Mouse (Mus musculus) E14TG2a.4 (cell line): ENCODE measurements around the gene Meiob.
A peak's percentile ranks its signal among the peaks of the same experiment; 100 is the strongest.

Source experiments
- H3K27me3 ChIP-seq: 2 replicates; pipeline ENCODE4 v1.6.1; 2014; ENCODE audit warnings: low read length, control low read depth; ENCODE audit not compliant: insufficient read depth
- H3K36me3 ChIP-seq: 2 replicates; pipeline ENCODE4 v1.6.1; 2014; ENCODE audit warnings: low read length, control low read depth; ENCODE audit not compliant: insufficient read depth
- H3K4me1 ChIP-seq: replicated peaks from 2 replicates; pipeline ENCODE4 v1.6.1; 2014; ENCODE audit warnings: low read depth, low read length, control low read depth
- H3K4me3 ChIP-seq: replicated peaks from 2 replicates; pipeline ENCODE4 v1.5.1; 2014; ENCODE audit warnings: mild to moderate bottlenecking, low read length
- H3K9me3 ChIP-seq: 2 replicates; pipeline ENCODE4 v1.6.1; 2014; ENCODE audit warnings: low read length, control low read depth
- CTCF ChIP-seq: conservative IDR thresholded peaks from 2 replicates; pipeline ENCODE4 v1.5.1; 2014; ENCODE audit warnings: low read length
- NANOG ChIP-seq: IDR thresholded peaks from 2 replicates; pipeline ENCODE4 v1.6.1; 2014; ENCODE audit warnings: borderline replicate concordance, low read length, mixed read lengths
- POU5F1 ChIP-seq: IDR thresholded peaks from 2 replicates; pipeline ENCODE4 v1.6.1; 2014; ENCODE audit warnings: low read length, borderline replicate concordance

The Meiob gene

GRCm38 (mm10) chr17:24803952-24804951 lies at the start of gene Meiob:
Gene Meiob, plus strand, starts transcription at chr17:24804289.
- TF ChIP-seq CTCF (no peak), POU5F1 (no peak), NANOG (no peak)
- Histone ChIP-seq H3K9me3 (peaks cover 5% of the 10 kb centered on the region; the same call in 1 of the 2 replicates), H3K4me3 (peak within 1 kb of the TSS; percentile 82), H3K4me1 (peaks cover 23% of the 10 kb centered on the region), H3K36me3 (no peaks in the 10 kb centered on the region), H3K27me3 (no peaks in the 10 kb centered on the region)

GRCm38 (mm10) chr17:24757394-24757793 lies 46.7 kb upstream of the Meiob start:
- H3K4me3 ChIP-seq, result peak overlapping the region; percentile 63
- H3K36me3 ChIP-seq, result no peaks in the 10 kb centered on the region
- no peak for TF ChIP-seq POU5F1
- TF ChIP-seq CTCF, result no peak
- TF ChIP-seq NANOG, result no peak
- H3K9me3 ChIP-seq, result no peaks in the 10 kb centered on the region
- peaks cover 66% of the 10 kb centered on the region for H3K4me1 ChIP-seq
- H3K27me3 ChIP-seq, result peaks cover 39% of the 10 kb centered on the region

GRCm38 (mm10) chr17:24761121-24761520 lies 43.0 kb upstream of the Meiob start:
- H3K9me3 ChIP-seq, result no peaks in the 10 kb centered on the region
- H3K4me1 ChIP-seq, result peaks cover 47% of the 10 kb centered on the region
- H3K36me3 ChIP-seq, result no peaks in the 10 kb centered on the region
- H3K4me3 ChIP-seq, result peak overlapping the region; percentile 56; the same call in 1 of the 2 replicates
- TF ChIP-seq POU5F1, result no peak
- TF ChIP-seq CTCF, result 0 out of 2 replicates have a peak, but pooled peaks have one; percentile 3
- H3K27me3 ChIP-seq, result peaks cover 13% of the 10 kb centered on the region

GRCm38 (mm10) chr17:24765016-24765905 lies 38.8 kb upstream of the Meiob start:
- Histone ChIP-seq H3K9me3 (no peaks in the 10 kb centered on the region), H3K27me3 (peaks cover 20% of the 10 kb centered on the region), H3K4me3 (no peak overlapping the region), H3K36me3 (no peaks in the 10 kb centered on the region), H3K4me1 (peaks cover 34% of the 10 kb centered on the region)
- no peak for TF ChIP-seq POU5F1
- no peak for TF ChIP-seq CTCF

GRCm38 (mm10) chr17:24766266-24766875 lies 37.7 kb upstream of the Meiob start:
- Histone ChIP-seq H3K9me3 (no peaks in the 10 kb centered on the region), H3K27me3 (peaks cover 18% of the 10 kb centered on the region), H3K4me1 (peaks cover 27% of the 10 kb centered on the region), H3K36me3 (no peaks in the 10 kb centered on the region), H3K4me3 (no peak overlapping the region)
- TF ChIP-seq CTCF (no peak), NANOG (no peak), POU5F1 (no peak)

GRCm38 (mm10) chr17:24769146-24769545 lies 34.9 kb upstream of the Meiob start:
- Histone ChIP-seq H3K4me1 (peaks cover 26% of the 10 kb centered on the region), H3K4me3 (no peak overlapping the region), H3K27me3 (peaks cover 17% of the 10 kb centered on the region), H3K9me3 (no peaks in the 10 kb centered on the region), H3K36me3 (no peaks in the 10 kb centered on the region)
- TF ChIP-seq CTCF (no peak), POU5F1 (no peak), NANOG (no peak)

GRCm38 (mm10) chr17:24773241-24773640 lies 30.8 kb upstream of the Meiob start:
- peak; percentile 48 for TF ChIP-seq CTCF
- TF ChIP-seq POU5F1, result no peak
- no peak overlapping the region for H3K4me3 ChIP-seq

GRCm38 (mm10) chr17:24775173-24775572 lies 28.9 kb upstream of the Meiob start:
- H3K27me3 ChIP-seq, result no peaks in the 10 kb centered on the region
- no peaks in the 10 kb centered on the region for H3K9me3 ChIP-seq
- no peak for TF ChIP-seq POU5F1
- no peak for TF ChIP-seq CTCF
- TF ChIP-seq NANOG, result no peak

More at GRCm38 (mm10) chr17:24773241-24773640, 30.8 kb upstream of the Meiob start:
- no peaks in the 10 kb centered on the region for H3K9me3 ChIP-seq
- peaks cover 30% of the 10 kb centered on the region for H3K4me1 ChIP-seq
- H3K27me3 ChIP-seq, result peaks cover 9% of the 10 kb centered on the region
- H3K36me3 ChIP-seq, result no peaks in the 10 kb centered on the region

More at GRCm38 (mm10) chr17:24775173-24775572, 28.9 kb upstream of the Meiob start:
- Histone ChIP-seq H3K4me3 (no peak overlapping the region), H3K4me1 (peaks cover 30% of the 10 kb centered on the region), H3K36me3 (no peaks in the 10 kb centered on the region)
